Mouse (Mus musculus): ENCODE data around the gene Clasp2. TPM values are rescaled to one million over a fixed set of nuclear protein-coding genes. Genes with fewer than 3 reads are reported as not detected.

Clasp2 gene
- polyA plus RNA-seq, 1 experiment = 71.5 TPM

- peaks cover 18% of the 10 kb centered on the region for H3K36me3 ChIP-seq (ENCODE audit: control insufficient read depth, insufficient read depth, low read length, poor library complexity, severe bottlenecking)
- H3K4me3 ChIP-seq (ENCODE audit: low read depth, low read length) = no peak overlapping the region
- no peak for TF ChIP-seq POLR2A (IDR thresholded peaks at IDR 0.05; ENCODE audit: insufficient read depth, low read length)
- TF ChIP-seq EP300 (IDR thresholded peaks at IDR 0.05; ENCODE audit: insufficient read depth, low read depth, low read length) = no peak
- no peak for TF ChIP-seq CTCF (IDR thresholded peaks at IDR 0.05; ENCODE audit: low read depth, low read length)
- no peak overlapping the region for H3K9ac ChIP-seq (ENCODE audit: low read depth, poor library complexity, severe bottlenecking)
- H3K9me3 ChIP-seq (replicated peaks; ENCODE audit: control insufficient read depth, insufficient read depth, low read length, poor library complexity, severe bottlenecking) = no peaks in the 10 kb centered on the region
- no peak overlapping the region for H3K27ac ChIP-seq (ENCODE audit: insufficient read depth, low read length)
- H3K27me3 ChIP-seq (ENCODE audit: control insufficient read depth, insufficient read depth, low read length, poor library complexity, severe bottlenecking) = no peaks in the 10 kb centered on the region
- H3K4me1 ChIP-seq (ENCODE audit: control insufficient read depth, insufficient read depth, low read length) = no peaks in the 10 kb centered on the region
Measured at GRCm38 (mm10) chr9:113941103-113941805, 200.0 kb downstream of the Clasp2 start.

GRCm38 (mm10) chr9:113943372-113943771, 202.1 kb downstream of the Clasp2 start:
- Histone ChIP-seq H3K4me1 (ENCODE audit: control insufficient read depth, insufficient read depth, low read length) (no peaks in the 10 kb centered on the region), H3K9me3 (replicated peaks; ENCODE audit: control insufficient read depth, insufficient read depth, low read length, poor library complexity, severe bottlenecking) (no peaks in the 10 kb centered on the region)
- TF ChIP-seq POLR2A (IDR thresholded peaks at IDR 0.05; ENCODE audit: insufficient read depth, low read length) = no peak
- TF ChIP-seq EP300 (IDR thresholded peaks at IDR 0.05; ENCODE audit: insufficient read depth, low read depth, low read length) = no peak
- TF ChIP-seq CTCF (IDR thresholded peaks at IDR 0.05; ENCODE audit: low read depth, low read length) = no peak

GRCm38 (mm10) chr9:113947216-113947615, 205.9 kb downstream of the Clasp2 start:
- H3K36me3 ChIP-seq (ENCODE audit: control insufficient read depth, insufficient read depth, low read length, poor library complexity, severe bottlenecking) = peaks cover 44% of the 10 kb centered on the region

More at GRCm38 (mm10) chr9:113943372-113943771, 202.1 kb downstream of the Clasp2 start:
- no peaks in the 10 kb centered on the region for H3K27me3 ChIP-seq (ENCODE audit: control insufficient read depth, insufficient read depth, low read length, poor library complexity, severe bottlenecking)
- peaks cover 31% of the 10 kb centered on the region for H3K36me3 ChIP-seq (ENCODE audit: control insufficient read depth, insufficient read depth, low read length, poor library complexity, severe bottlenecking)
- no peak overlapping the region for H3K27ac ChIP-seq (ENCODE audit: insufficient read depth, low read length)
- no peak overlapping the region for H3K4me3 ChIP-seq (ENCODE audit: low read depth, low read length)
- H3K9ac ChIP-seq (ENCODE audit: low read depth, poor library complexity, severe bottlenecking) = no peak overlapping the region

GRCm38 (mm10) chr9:113957777-113958176, 216.5 kb downstream of the Clasp2 start:
- H3K36me3 ChIP-seq (ENCODE audit: control insufficient read depth, insufficient read depth, low read length, poor library complexity, severe bottlenecking) = peaks cover 54% of the 10 kb centered on the region
- no peaks in the 10 kb centered on the region for H3K4me1 ChIP-seq (ENCODE audit: control insufficient read depth, insufficient read depth, low read length)
- H3K27me3 ChIP-seq (ENCODE audit: control insufficient read depth, insufficient read depth, low read length, poor library complexity, severe bottlenecking) = no peaks in the 10 kb centered on the region
- no peak overlapping the region for H3K27ac ChIP-seq (ENCODE audit: insufficient read depth, low read length)
- no peak overlapping the region for H3K4me3 ChIP-seq (ENCODE audit: low read depth, low read length)
- no peaks in the 10 kb centered on the region for H3K9me3 ChIP-seq (replicated peaks; ENCODE audit: control insufficient read depth, insufficient read depth, low read length, poor library complexity, severe bottlenecking)
- no peak overlapping the region for H3K9ac ChIP-seq (ENCODE audit: low read depth, poor library complexity, severe bottlenecking)
- TF ChIP-seq CTCF (IDR thresholded peaks at IDR 0.05; ENCODE audit: low read depth, low read length) = no peak
- TF ChIP-seq POLR2A (IDR thresholded peaks at IDR 0.05; ENCODE audit: insufficient read depth, low read length) = no peak
- no peak for TF ChIP-seq EP300 (IDR thresholded peaks at IDR 0.05; ENCODE audit: insufficient read depth, low read depth, low read length)

More at GRCm38 (mm10) chr9:113947216-113947615, 205.9 kb downstream of the Clasp2 start:
- no peaks in the 10 kb centered on the region for H3K27me3 ChIP-seq (ENCODE audit: control insufficient read depth, insufficient read depth, low read length, poor library complexity, severe bottlenecking)
- no peak overlapping the region for H3K9ac ChIP-seq (ENCODE audit: low read depth, poor library complexity, severe bottlenecking)
- no peak for TF ChIP-seq EP300 (IDR thresholded peaks at IDR 0.05; ENCODE audit: insufficient read depth, low read depth, low read length)
- no peak for TF ChIP-seq CTCF (IDR thresholded peaks at IDR 0.05; ENCODE audit: low read depth, low read length)
- TF ChIP-seq POLR2A (IDR thresholded peaks at IDR 0.05; ENCODE audit: insufficient read depth, low read length) = no peak
- H3K4me1 ChIP-seq (ENCODE audit: control insufficient read depth, insufficient read depth, low read length) = no peaks in the 10 kb centered on the region
- no peaks in the 10 kb centered on the region for H3K9me3 ChIP-seq (replicated peaks; ENCODE audit: control insufficient read depth, insufficient read depth, low read length, poor library complexity, severe bottlenecking)
- no peak overlapping the region for H3K4me3 ChIP-seq (ENCODE audit: low read depth, low read length)
- no peak overlapping the region for H3K27ac ChIP-seq (ENCODE audit: insufficient read depth, low read length)

- peaks cover 81% of the 10 kb centered on the region for H3K36me3 ChIP-seq (ENCODE audit: control insufficient read depth, insufficient read depth, low read length, poor library complexity, severe bottlenecking)
- no peaks in the 10 kb centered on the region for H3K27me3 ChIP-seq (ENCODE audit: control insufficient read depth, insufficient read depth, low read length, poor library complexity, severe bottlenecking)
- H3K9me3 ChIP-seq (replicated peaks; ENCODE audit: control insufficient read depth, insufficient read depth, low read length, poor library complexity, severe bottlenecking) = no peaks in the 10 kb centered on the region
- TF ChIP-seq EP300 (IDR thresholded peaks at IDR 0.05; ENCODE audit: insufficient read depth, low read depth, low read length) (no peak), POLR2A (IDR thresholded peaks at IDR 0.05; ENCODE audit: insufficient read depth, low read length) (no peak), CTCF (IDR thresholded peaks at IDR 0.05; ENCODE audit: low read depth, low read length) (no peak)
- no peak overlapping the region for H3K4me3 ChIP-seq (ENCODE audit: low read depth, low read length)
- H3K9ac ChIP-seq (ENCODE audit: low read depth, poor library complexity, severe bottlenecking) = no peak overlapping the region
- no peak overlapping the region for H3K27ac ChIP-seq (ENCODE audit: insufficient read depth, low read length)
- no peaks in the 10 kb centered on the region for H3K4me1 ChIP-seq (ENCODE audit: control insufficient read depth, insufficient read depth, low read length)
Measured at GRCm38 (mm10) chr9:113963718-113964117, 222.4 kb downstream of the Clasp2 start.

- no peaks in the 10 kb centered on the region for H3K4me1 ChIP-seq (ENCODE audit: control insufficient read depth, insufficient read depth, low read length)
- no peak overlapping the region; the same call in 1 of the 2 replicates for H3K27ac ChIP-seq (ENCODE audit: insufficient read depth, low read length)
- TF ChIP-seq CTCF (IDR thresholded peaks at IDR 0.05; ENCODE audit: low read depth, low read length) = no peak
- no peak for TF ChIP-seq POLR2A (IDR thresholded peaks at IDR 0.05; ENCODE audit: insufficient read depth, low read length)
- no peak for TF ChIP-seq EP300 (IDR thresholded peaks at IDR 0.05; ENCODE audit: insufficient read depth, low read depth, low read length)
- H3K4me3 ChIP-seq (ENCODE audit: low read depth, low read length) = no peak overlapping the region
- H3K9me3 ChIP-seq (replicated peaks; ENCODE audit: control insufficient read depth, insufficient read depth, low read length, poor library complexity, severe bottlenecking) = no peaks in the 10 kb centered on the region
- no peaks in the 10 kb centered on the region for H3K27me3 ChIP-seq (ENCODE audit: control insufficient read depth, insufficient read depth, low read length, poor library complexity, severe bottlenecking)
- H3K9ac ChIP-seq (ENCODE audit: low read depth, poor library complexity, severe bottlenecking) = no peak overlapping the region
- peaks cover 81% of the 10 kb centered on the region for H3K36me3 ChIP-seq (ENCODE audit: control insufficient read depth, insufficient read depth, low read length, poor library complexity, severe bottlenecking)
Measured at GRCm38 (mm10) chr9:113964415-113964814, 223.1 kb downstream of the Clasp2 start.

Data from ES-Bruce4 (cell line).